Mouse (Mus musculus): Measurements from ENCODE around the gene Tnfrsf18. TPM values are rescaled to one million over a fixed set of nuclear protein-coding genes. Genes with fewer than 3 reads are reported as not detected.

The Tnfrsf18 gene
- polyA plus RNA-seq, 3 experiments from 2014 or later = 603 to 779 (median 637) TPM

DNA sequence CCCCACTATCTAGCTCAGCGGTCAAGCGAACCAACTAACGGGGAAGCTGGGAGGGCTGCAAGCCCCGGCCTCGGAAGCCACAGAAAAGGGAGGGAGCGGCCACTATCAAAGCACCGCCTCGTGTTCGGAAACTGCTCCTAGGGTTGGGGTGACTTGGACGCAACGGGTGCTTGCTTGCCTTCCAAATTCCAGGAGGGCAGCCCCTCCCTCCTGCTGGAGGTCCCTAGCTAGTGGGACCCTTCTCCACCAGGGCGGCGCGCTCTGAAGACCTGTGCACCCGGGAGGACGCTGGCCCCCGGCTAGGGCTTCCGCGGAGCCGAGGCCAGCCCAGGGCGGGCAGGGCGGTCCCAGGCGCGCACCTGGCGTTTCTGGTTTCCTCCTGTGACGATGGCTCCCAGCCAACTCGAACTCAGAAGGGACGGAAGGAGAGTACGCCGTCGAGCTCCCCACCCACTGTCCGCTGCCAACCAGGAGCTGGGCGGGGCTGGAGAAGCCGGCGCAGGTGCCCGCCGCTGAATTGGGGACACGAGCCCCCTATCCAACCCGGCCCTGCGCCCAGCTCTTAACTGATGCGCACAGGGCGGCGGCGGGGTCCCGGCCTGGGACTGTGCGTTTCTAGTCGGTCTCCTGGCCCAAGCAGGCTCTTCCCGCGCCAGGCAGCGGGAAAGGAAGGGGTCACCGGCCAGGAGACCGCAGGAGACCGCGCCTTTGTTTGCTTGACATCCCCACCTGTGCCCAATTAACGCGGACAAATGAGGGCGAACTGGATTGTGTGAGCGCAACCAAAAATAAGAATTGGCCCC is 51.7 kb downstream of the Tnfrsf18 start:
- peak; percentile 83 for ATAC-seq

Other genes starting within 250 kb of the Tnfrsf18 start
- not detected for gene Tmem88b, start 240.3 kb upstream of the Tnfrsf18 start, polyA plus RNA-seq (2017; shearing (Covaris generic))
- gene Ankrd65, start 235.7 kb upstream of the Tnfrsf18 start, polyA plus RNA-seq (2017; shearing (Covaris generic)) = not detected
- gene Mrpl20, start 223.3 kb upstream of the Tnfrsf18 start, polyA plus RNA-seq (2017; shearing (Covaris generic)) = 100 to 1,000 TPM; 105 to 200 (median 117) TPM
- gene Ccnl2, start 213.7 kb upstream of the Tnfrsf18 start, polyA plus RNA-seq (2017; shearing (Covaris generic)) = 100 to 1,000 TPM in 2 of 3 experiments, 10 to 100 TPM in 1; 83.8 to 128 (median 117) TPM
- gene Aurkaip1, start 194.9 kb upstream of the Tnfrsf18 start, polyA plus RNA-seq (2017; shearing (Covaris generic)) = 100 to 1,000 TPM; 206 to 219 (median 211) TPM
- 10 to 100 TPM in 2 of 3 experiments, under 1 TPM in 1; 0.69 to 18.3 (median 16.4) TPM for gene Mxra8, start 186.5 kb upstream of the Tnfrsf18 start, polyA plus RNA-seq (2017; shearing (Covaris generic))
- 1 to 10 TPM; 2.0 to 3.8 (median 3.5) TPM for gene Dvl1, start 178.8 kb upstream of the Tnfrsf18 start, polyA plus RNA-seq (2017; shearing (Covaris generic))
- gene Tas1r3, start 162.8 kb upstream of the Tnfrsf18 start, polyA plus RNA-seq (2017; shearing (Covaris generic)) = under 1 TPM; 0.16 to 0.40 (median 0.30) TPM
- gene Cptp, start 156.7 kb upstream of the Tnfrsf18 start, polyA plus RNA-seq (2017; shearing (Covaris generic)) = 10 to 100 TPM; 14.2 to 19.2 (median 19.1) TPM
- 10 to 100 TPM; 81.9 to 88.2 (median 86.6) TPM for gene Ints11, start 156.6 kb upstream of the Tnfrsf18 start, polyA plus RNA-seq (2017; shearing (Covaris generic))
- gene Pusl1, start 134.4 kb upstream of the Tnfrsf18 start, polyA plus RNA-seq (2017; shearing (Covaris generic)) = 10 to 100 TPM; 14.1 to 20.3 (median 15.8) TPM
- 1 to 10 TPM; 4.0 to 9.1 (median 5.8) TPM for gene Acap3, start 134.3 kb upstream of the Tnfrsf18 start, polyA plus RNA-seq (2017; shearing (Covaris generic))
- 10 to 100 TPM; 19.3 to 30.8 (median 29.6) TPM for gene Ube2j2, start 82.3 kb upstream of the Tnfrsf18 start, polyA plus RNA-seq (2017; shearing (Covaris generic))
- gene C1qtnf12, start 63.8 kb upstream of the Tnfrsf18 start, polyA plus RNA-seq (2017; shearing (Covaris generic)) = 1 to 10 TPM; 3.0 to 6.9 (median 5.6) TPM
- 1 to 10 TPM in 1 of 3 experiments, under 1 TPM in 2; 0.63 to 1.0 (median 0.90) TPM for gene B3galt6, start 33.5 kb upstream of the Tnfrsf18 start, polyA plus RNA-seq (2017; shearing (Covaris generic))
- 100 to 1,000 TPM; 489 to 506 (median 496) TPM for gene Sdf4, start 33.3 kb upstream of the Tnfrsf18 start, polyA plus RNA-seq (2017; shearing (Covaris generic))
- gene Tnfrsf4, start 12.3 kb upstream of the Tnfrsf18 start, polyA plus RNA-seq (2017; shearing (Covaris generic)) = 100 to 1,000 TPM; 682 to 810 (median 720) TPM
- 1 to 10 TPM in 1 of 3 experiments, under 1 TPM in 2; 0.26 to 1.1 (median 0.55) TPM for gene Ttll10, start 33.2 kb downstream of the Tnfrsf18 start, polyA plus RNA-seq (2017; shearing (Covaris generic))
- gene 9430015G10Rik, start 83.8 kb downstream of the Tnfrsf18 start, polyA plus RNA-seq (2017; shearing (Covaris generic)) = 10 to 100 TPM in 2 of 3 experiments, 1 to 10 TPM in 1; 8.6 to 32.7 (median 20.0) TPM
- not detected for gene Rnf223, start 104.3 kb downstream of the Tnfrsf18 start, polyA plus RNA-seq (2017; shearing (Covaris generic))
- 1 to 10 TPM; 2.2 to 4.3 (median 4.2) TPM for gene Agrn, start 171.3 kb downstream of the Tnfrsf18 start, polyA plus RNA-seq (2017; shearing (Covaris generic))
- 10 to 100 TPM; 34.7 to 48.9 (median 41.6) TPM for gene Isg15, start 174.7 kb downstream of the Tnfrsf18 start, polyA plus RNA-seq (2017; shearing (Covaris generic))
- 1 to 10 TPM; 2.9 to 5.3 (median 3.2) TPM for gene AW011738, start 177.1 kb downstream of the Tnfrsf18 start, polyA plus RNA-seq (2017; shearing (Covaris generic))
- under 1 TPM; 0.55 to 0.90 (median 0.74) TPM for gene Perm1, start 189.7 kb downstream of the Tnfrsf18 start, polyA plus RNA-seq (2017; shearing (Covaris generic))
- 10 to 100 TPM in 1 of 3 experiments, 1 to 10 TPM in 2; 4.3 to 11.0 (median 8.1) TPM for gene Plekhn1, start 208.7 kb downstream of the Tnfrsf18 start, polyA plus RNA-seq (2017; shearing (Covaris generic))
- gene Noc2l, start 209.8 kb downstream of the Tnfrsf18 start, polyA plus RNA-seq (2017; shearing (Covaris generic)) = 10 to 100 TPM; 11.2 to 16.2 (median 15.7) TPM
- 1 to 10 TPM; 2.5 to 4.0 (median 3.2) TPM for gene Samd11, start 229.5 kb downstream of the Tnfrsf18 start, polyA plus RNA-seq (2017; shearing (Covaris generic))